Mouse (Mus musculus) Patski (cell line): Measurements from ENCODE around the gene Khdc4. TPM values are rescaled to one million over a fixed set of nuclear protein-coding genes. Genes with fewer than 3 reads are reported as not detected.

ENCODE experiments used
- ATAC-seq: fragments of 100-300 bp; one replicate; pipeline ENCODE4 v1.8.0; 2021
- CTCF ChIA-PET: fragments of 350-600 bp; sonication (Branson Sonifier 250); formaldehyde crosslinking; loops from one replicate; lab custom pipeline; 2022; ENCODE audit warnings: inconsistent platforms; lab: Charles Lee
- POLR2A ChIA-PET: fragments of 350-600 bp; sonication (Branson Sonifier 250); formaldehyde crosslinking; loops from one replicate; lab custom pipeline; 2022; ENCODE audit warnings: antibody characterized with exemption, inconsistent platforms; lab: Charles Lee
- DNase-seq: peaks from one replicate; pipeline ENCODE4 v3.0.0-alpha.2; 2011; ENCODE audit warnings: low read depth, low spot score
- H3K27me3 ChIP-seq: fragments of 371-371 bp; one replicate; pipeline ENCODE4 v1.5.1; 2021
- CTCF ChIP-seq: fragments of 100-300 bp; IDR thresholded peaks from one replicate; pipeline ENCODE4 v1.5.1; 2021
- in situ Hi-C: fragments of 300-500 bp; cut with MboI; formaldehyde crosslinking; loops from 3 replicates; pipeline ENCODE4 v1.11.1; 2018; ENCODE audit warnings: low pct_unique_long_range_greater_than_20kb, mixed read lengths
- polyA plus RNA-seq: library from polyadenylated mRNA; unstranded; gene quantifications from one replicate; pipeline ENCODE4 v1.2.3, GENCODE M21; 2021

Khdc4 gene
- polyA plus RNA-seq, 1 experiment from 2014 or later: 112 TPM

- no peak for TF ChIP-seq CTCF
- DNase-seq (no peak), ATAC-seq (no peak)
- ChIA-PET POLR2A (interaction anchor here (0.6 to 1.7 kb wide), 4 partner anchors 9 to 62 kb away, joined by 3 to 4 read pairs (median 4); no protein-coding TSS in a partner anchor), CTCF (interaction anchor here (1.5 to 2.2 kb wide), 3 partner anchors 23 to 48 kb away, joined by 3 to 9 read pairs (median 5); partner anchors contain the start of gene Arhgef2)
- H3K27me3 ChIP-seq: peaks cover 4% of the 10 kb centered on the region
- in situ Hi-C loops: no loop called here
These were observed 31.9 kb upstream of the Khdc4 start for GRCm38 (mm10) chr3:88653516-88654370.

GRCm38 (mm10) chr3:88654621-88655020 lies 31.0 kb upstream of the Khdc4 start:
- no peak for TF ChIP-seq CTCF
- CTCF ChIA-PET: interaction anchor here (0.9 to 2.2 kb wide), 4 partner anchors 22 to 111 kb away, joined by 3 to 9 read pairs (median 4); partner anchors contain the start of gene Ssr2
- POLR2A ChIA-PET: interaction anchor here (1.0 to 1.7 kb wide), 2 partner anchors 9 to 10 kb away, joined by 3 to 4 read pairs; no protein-coding TSS in a partner anchor
- ATAC-seq (no peak), DNase-seq (no peak)
- in situ Hi-C loops: no loop called here
- H3K27me3 ChIP-seq: peaks cover 4% of the 10 kb centered on the region

DNA sequence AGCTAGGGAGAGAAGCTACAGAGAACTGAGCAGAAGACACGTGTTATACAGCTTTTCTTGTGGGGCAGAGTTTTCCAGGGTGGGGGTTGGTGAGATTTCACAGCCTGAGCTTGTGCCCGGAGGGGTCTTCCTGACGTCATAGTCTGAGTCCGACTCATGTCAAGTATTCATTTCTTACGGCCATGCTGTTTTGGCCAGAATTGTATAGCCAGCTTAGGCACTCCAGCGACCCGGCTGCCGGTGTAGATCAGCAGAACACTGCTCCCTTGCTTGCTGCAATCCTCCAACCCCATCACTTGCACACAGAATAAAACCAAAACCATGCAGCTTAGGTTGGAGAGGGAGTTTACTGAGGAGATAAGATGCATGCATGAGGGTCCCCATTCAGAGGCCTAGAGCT lies 30.0 kb upstream of the Khdc4 start:
- ATAC-seq (no peak), DNase-seq (no peak)
- ChIA-PET CTCF (interaction anchor here (0.8 to 2.2 kb wide), 5 partner anchors 14 to 112 kb away, joined by 3 to 9 read pairs (median 4); partner anchors contain the start of gene Ssr2), POLR2A (interaction anchor here (0.7 to 1.7 kb wide), 2 partner anchors 11 to 14 kb away, joined by 4 to 5 read pairs; no protein-coding TSS in a partner anchor)
- no peak for TF ChIP-seq CTCF
- peaks cover 4% of the 10 kb centered on the region for H3K27me3 ChIP-seq
- in situ Hi-C loops: no loop called here

- TF ChIP-seq CTCF: no peak
- ChIA-PET CTCF (interaction anchor here (0.6 to 3.5 kb wide), 3 partner anchors 19 to 67 kb away, joined by 3 to 12 read pairs (median 3); no protein-coding TSS in a partner anchor), POLR2A (interaction anchor here (0.7 kb wide), 2 partner anchors 9 to 778 kb away, joined by 3 to 4 read pairs; partner anchors contain the start of gene Pbxip1)
- no peak for DNase-seq
- in situ Hi-C loops: no loop called here
- ATAC-seq: no peak
- H3K27me3 ChIP-seq: peaks cover 4% of the 10 kb centered on the region
These were observed 27.0 kb upstream of the Khdc4 start for GRCm38 (mm10) chr3:88658441-88659127.

DNA sequence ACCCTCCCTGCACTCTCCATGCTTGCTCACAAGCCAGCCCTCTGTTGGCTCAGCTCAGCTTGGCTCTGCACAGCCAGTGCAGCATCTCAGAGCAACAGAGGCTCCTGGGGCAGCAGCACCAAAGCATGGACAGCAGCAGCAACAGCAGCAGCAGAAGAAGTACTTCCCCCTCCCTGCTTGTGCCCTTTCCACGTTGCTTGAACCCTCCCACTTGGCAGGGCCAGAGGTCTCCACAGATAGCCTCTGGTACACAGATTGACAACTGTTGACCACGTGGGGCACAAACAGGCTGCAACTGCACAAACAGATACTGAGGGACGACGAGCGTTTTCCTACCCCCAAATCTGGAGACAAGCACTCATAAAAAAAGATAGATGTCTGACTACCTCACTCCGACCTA lies 25.8 kb upstream of the Khdc4 start:
- no peak for DNase-seq
- ChIA-PET CTCF (interaction anchor here (1.6 to 3.5 kb wide), 2 partner anchors 16 to 18 kb away, joined by 5 to 12 read pairs; no protein-coding TSS in a partner anchor), POLR2A (no interaction called here)
- TF ChIP-seq CTCF: no peak
- peaks cover 4% of the 10 kb centered on the region for H3K27me3 ChIP-seq
- in situ Hi-C loops: no loop called here
- ATAC-seq: no peak

DNA sequence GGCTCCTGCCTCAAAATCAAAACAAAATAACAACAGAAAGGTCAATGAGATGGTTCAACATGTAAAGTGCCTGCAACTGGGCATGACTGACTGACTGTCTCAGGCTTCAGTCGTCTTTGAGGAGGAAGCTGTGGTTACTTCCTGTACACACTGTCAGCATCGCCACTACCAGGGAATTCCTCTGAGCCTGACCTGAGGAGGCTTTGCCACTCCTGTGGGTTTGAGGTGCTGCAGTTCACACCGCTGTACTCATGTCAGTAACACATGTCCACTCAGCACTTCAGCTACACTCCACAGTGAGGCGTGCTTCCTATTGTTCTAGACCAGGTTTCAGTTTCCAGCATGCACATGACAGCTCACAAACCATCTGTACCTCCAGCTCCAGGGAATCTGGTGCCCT lies 21.5 kb upstream of the Khdc4 start:
- TF ChIP-seq CTCF: no peak
- no peak for DNase-seq
- no peaks in the 10 kb centered on the region for H3K27me3 ChIP-seq
- POLR2A ChIA-PET: interaction anchor here (0.7 kb wide), 1 partner anchor 9 kb away, joined by 3 read pairs; no protein-coding TSS in a partner anchor
- CTCF ChIA-PET: interaction anchor here (2.6 kb wide), 2 partner anchors 13 to 57 kb away, joined by 5 to 16 read pairs; no protein-coding TSS in a partner anchor
- in situ Hi-C loops: no loop called here
- ATAC-seq: no peak

- DNase-seq (no peak), ATAC-seq (peak; percentile 74)
- in situ Hi-C loops: loop anchor here (5.0 to 25.0 kb wide), 3 partner anchors 70 to 535 kb away; partner anchors contain the start of genes Gba and Thbs3
- no peak for TF ChIP-seq CTCF
- POLR2A ChIA-PET: interaction anchor here (1.7 kb wide), 1 partner anchor 9 kb away, joined by 5 read pairs; the partner anchor contains the start of gene Khdc4
- H3K27me3 ChIP-seq: no peaks in the 10 kb centered on the region
- CTCF ChIA-PET: interaction anchor here (0.6 to 2.8 kb wide), 24 partner anchors 8 to 262 kb away, joined by 3 to 16 read pairs (median 4); partner anchors contain the start of genes Khdc4 and Rit1
These were observed 8.2 kb upstream of the Khdc4 start for GRCm38 (mm10) chr3:88677399-88677798.

DNA sequence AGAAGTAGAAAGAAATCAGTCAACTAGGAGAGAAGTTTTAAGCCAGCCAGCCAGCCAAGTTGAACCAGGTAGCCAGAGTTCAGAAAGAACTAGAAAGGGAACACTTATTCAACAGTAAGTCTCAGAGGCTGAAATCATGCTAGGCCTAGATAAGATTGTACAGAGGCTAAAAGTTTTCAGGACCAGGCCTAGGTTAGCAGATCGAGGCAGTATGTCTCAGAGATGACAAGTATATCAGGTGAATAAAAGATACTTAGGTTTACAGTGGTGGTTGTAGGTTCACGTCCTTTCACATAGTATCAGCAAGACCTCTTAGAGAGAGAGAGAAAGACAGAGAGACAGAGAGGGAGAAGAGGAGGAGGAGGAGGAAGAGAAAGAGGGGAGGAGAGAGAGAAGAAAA lies 1.8 kb upstream of the Khdc4 start:
- in situ Hi-C loops: loop anchor here (25.0 kb wide), 1 partner anchor 528 kb away; the partner anchor contains the start of genes Gba and Thbs3
- CTCF ChIA-PET: interaction anchor here (0.7 kb wide), 1 partner anchor 76 kb away, joined by 3 read pairs; no protein-coding TSS in a partner anchor
- no peak for ATAC-seq
- POLR2A ChIA-PET: no interaction called here
- DNase-seq: no peak
- no peak for TF ChIP-seq CTCF
- H3K27me3 ChIP-seq: no peaks in the 10 kb centered on the region

DNA sequence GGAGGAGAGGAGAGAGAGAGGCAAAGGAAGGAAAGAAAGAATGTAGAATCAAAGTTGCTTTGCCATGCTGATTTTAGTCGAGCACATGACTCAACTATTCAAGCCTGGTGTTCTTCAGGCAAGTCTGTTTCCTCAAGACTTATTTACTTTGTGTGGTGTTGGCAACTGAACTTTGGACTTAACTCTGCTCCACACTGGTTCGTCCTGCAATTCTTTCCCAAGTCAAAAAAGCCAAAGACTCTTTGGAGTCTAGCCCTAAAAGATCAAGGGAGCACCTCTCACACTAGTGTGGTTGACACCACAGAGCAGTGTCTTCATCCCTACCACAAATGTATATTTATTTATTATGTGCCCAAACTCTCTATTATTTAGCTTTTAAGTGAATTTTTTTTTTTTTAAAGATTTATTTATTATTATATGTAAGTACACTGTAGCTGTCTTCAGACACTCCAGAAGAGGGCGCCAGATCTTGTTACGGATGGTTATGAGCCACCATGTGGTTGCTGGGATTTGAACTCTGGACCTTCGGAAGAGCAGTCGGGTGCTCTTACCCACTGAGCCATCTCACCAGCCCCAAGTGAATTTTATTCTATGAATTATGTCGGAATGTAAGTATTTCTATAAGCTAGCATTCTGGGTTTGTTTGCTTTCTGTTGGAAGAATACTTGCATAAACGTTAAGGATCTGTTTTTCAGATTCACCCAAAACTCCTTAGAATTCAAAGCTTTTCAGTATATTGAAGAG lies 1.2 kb upstream of the Khdc4 start:
- CTCF ChIA-PET: interaction anchor here (0.8 to 2.3 kb wide), 5 partner anchors 8 to 99 kb away, joined by 3 to 11 read pairs (median 5); no protein-coding TSS in a partner anchor
- DNase-seq (no peak), ATAC-seq (no peak)
- POLR2A ChIA-PET: interaction anchor here (0.6 to 0.9 kb wide), 2 partner anchors 22 to 61 kb away, joined by 3 read pairs; no protein-coding TSS in a partner anchor
- in situ Hi-C loops: loop anchor here (25.0 kb wide), 1 partner anchor 528 kb away; the partner anchor contains the start of genes Gba and Thbs3
- H3K27me3 ChIP-seq: no peaks in the 10 kb centered on the region
- no peak for TF ChIP-seq CTCF
